Mouse (Mus musculus) hematopoietic multipotent progenitor cell, adult 10-12 weeks (in vitro differentiated cells): Measurements from ENCODE around the gene Pfkl. TPM values are rescaled to one million over a fixed set of nuclear protein-coding genes. Genes with fewer than 3 reads are reported as not detected.

Source experiments
- polyA plus RNA-seq: library from polyadenylated mRNA; stranded (reverse); fragments of >175 nt; gene quantifications from 2 replicates; pipeline ENCODE4 v1.2.3, GENCODE M21; 2012; ENCODE audit warnings: low replicate concordance

The Pfkl gene
- polyA plus RNA-seq: 39.0 and 77.3 TPM in 2 replicates

DNA sequence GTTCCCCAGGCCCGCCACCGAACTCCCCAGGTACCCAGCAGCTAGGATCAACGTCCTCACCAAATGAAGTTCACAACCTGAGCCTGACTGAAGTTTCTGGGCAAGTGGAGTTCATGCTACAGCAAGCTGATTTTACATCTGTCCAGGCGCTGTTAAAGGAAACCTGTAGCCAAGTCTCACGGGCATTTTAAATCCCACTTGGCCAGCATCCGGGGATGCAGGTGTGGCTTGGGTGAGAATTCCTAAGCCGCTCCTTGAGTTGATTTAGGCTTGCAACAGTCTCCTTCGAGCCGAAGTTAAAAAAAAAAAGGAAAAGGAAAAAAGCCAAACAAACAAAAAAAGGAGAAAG is at the start of gene Pfkl:
TSS of gene Pfkl (minus strand) at position 139 of the 349 bp plus-strand sequence.

DNA sequence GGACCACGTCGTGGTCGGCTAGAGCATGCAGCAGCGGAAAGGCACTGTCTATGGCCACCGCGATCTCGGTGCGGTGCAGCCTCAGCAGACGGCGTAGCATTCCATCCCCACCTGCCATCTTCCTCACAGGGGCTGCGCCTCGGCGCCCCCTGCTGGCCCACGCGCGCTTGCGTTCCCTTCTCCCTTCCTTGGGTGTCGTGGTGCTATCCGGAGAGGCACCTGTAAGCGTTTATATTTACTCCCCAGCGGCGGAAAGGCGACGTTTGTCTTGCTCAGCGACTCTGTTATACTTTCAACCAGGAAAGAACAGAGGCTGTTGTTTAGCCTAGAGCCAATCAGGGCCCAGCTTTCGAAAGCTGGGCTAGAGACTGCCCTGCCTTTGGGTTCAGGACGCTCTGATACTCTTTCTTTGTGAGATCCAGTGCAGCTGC is 33.5 kb upstream of the Pfkl start, which contains the start of gene Aire:
TSS of gene Aire (minus strand) at position 205 of the 431 bp plus-strand sequence.

DNA sequence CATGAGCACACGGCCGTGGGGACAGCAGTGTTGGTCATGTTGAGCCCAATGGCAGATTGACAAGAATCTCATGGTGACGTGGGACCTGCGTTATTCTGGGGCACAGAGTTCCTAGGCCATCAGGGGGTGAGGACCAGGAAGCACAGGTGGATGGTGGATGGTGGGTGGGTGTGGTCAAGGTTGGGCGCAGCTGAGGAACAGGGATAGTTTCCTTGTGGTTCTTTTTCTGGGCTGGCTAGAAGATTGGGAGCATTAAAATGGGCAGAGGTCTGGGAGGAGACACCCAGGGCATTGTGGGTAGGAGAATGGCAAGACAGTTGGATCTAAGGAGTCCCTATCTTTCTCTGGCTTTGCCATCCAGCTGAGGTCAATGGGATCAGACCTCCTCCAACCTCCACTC is 31.8 kb upstream of the Pfkl start, which contains the start of gene Dnmt3l:
TSS of gene Dnmt3l (plus strand) at position 301 of the 400 bp plus-strand sequence.

DNA sequence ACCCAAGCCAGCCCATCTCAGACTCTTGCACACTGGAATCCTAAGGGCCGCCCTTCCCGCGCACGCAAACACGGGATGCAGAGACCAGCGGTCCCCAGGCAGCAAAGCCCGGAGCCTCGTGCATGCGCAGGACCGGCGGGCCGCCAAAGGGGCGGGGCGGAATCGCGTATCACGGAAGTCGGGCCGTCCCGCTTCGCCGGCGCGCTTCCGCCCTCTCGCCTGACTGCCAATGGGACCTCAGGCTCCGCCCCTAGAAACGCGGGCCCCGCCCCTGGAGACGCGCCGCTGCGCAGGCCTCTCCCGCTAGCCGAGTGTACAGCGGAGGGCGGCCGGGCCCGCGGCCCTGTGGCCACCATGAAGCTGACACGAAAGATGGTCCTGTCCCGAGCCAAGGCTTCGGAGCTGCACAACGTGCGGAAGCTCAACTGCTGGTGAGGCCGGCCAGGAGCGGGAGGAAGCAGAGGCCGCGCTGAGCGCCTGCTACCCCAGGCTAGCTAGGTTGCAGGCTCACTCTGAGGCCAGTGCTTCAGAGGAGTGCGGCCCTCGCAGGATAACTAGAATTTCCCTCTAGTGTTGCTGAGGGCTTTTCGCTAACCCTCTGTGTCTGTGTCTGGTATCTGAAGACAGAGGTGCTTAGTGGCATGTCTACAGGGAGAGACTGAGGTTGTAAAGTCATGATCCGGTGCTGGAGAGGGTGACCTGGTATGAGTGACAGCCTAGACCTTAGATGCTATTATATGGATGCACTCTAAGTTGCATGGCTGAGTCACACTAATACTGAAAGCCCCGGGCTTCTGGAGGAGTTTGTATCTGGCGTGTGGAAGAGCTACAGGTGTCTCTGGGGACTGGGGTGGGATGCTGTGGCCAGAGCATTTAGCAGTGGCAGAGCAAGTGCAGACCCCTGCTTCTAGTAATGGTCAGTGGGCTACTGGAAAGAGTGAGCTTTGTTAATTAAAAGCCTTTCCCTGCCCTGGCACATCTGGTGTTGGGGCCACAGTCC is 31.2 kb downstream of the Pfkl start, which contains the start of gene 1810043G02Rik:
TSS of gene 1810043G02Rik (plus strand) at position 174 of the 1,000 bp plus-strand sequence.

DNA sequence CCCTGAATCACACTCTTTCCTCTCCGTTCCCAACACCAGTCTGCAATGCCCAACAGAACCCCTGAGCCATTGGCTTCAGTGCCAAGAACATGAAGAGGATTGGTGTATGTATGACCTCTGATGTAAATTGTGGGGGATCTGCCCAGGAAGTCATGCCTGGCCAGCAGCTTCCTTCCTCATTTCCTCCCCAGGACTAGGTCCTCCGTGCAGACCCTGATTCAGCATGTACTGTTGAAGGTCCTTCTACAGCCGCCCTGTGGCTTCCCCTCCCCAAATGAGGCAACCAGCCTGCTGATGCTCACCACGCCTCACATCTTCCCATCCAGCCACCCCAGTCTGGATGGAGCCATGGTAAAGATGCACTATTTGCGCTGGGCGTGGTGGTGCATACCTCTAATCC is 39.4 kb downstream of the Pfkl start, which contains the start of gene Trpm2:
TSS of gene Trpm2 (minus strand) at position 83 of the 400 bp plus-strand sequence.

Other genes with a start within 250 kb of the Pfkl start
- gene Gm3238, start 238.8 kb downstream of the Pfkl start, polyA plus RNA-seq: not detected in 2 replicates
- gene Gm7138, start 233.1 kb downstream of the Pfkl start, polyA plus RNA-seq: not detected in 2 replicates
- not detected in 2 replicates for gene Gm3250, start 227.5 kb downstream of the Pfkl start, polyA plus RNA-seq
- not detected in 2 replicates for gene Gm7137, start 221.9 kb downstream of the Pfkl start, polyA plus RNA-seq
- gene Gm9639, start 215.0 kb downstream of the Pfkl start, polyA plus RNA-seq: not detected in 2 replicates
- gene Gm19668, start 210.9 kb downstream of the Pfkl start, polyA plus RNA-seq: not detected in 2 replicates
- gene Gm9507, start 198.2 kb downstream of the Pfkl start, polyA plus RNA-seq: not detected in 2 replicates
- not detected in 2 replicates for gene Gm2696, start 195.4 kb downstream of the Pfkl start, polyA plus RNA-seq
- not detected in 2 replicates for gene Krtap10-4, start 183.0 kb downstream of the Pfkl start, polyA plus RNA-seq
- gene Krtap10-10, start 174.1 kb downstream of the Pfkl start, polyA plus RNA-seq: not detected in 2 replicates
- not detected in 2 replicates for gene Gm36176, start 163.3 kb downstream of the Pfkl start, polyA plus RNA-seq
- gene Gm10318, start 157.2 kb downstream of the Pfkl start, polyA plus RNA-seq: not detected in 2 replicates
- not detected in 2 replicates for gene Gm3285, start 148.1 kb downstream of the Pfkl start, polyA plus RNA-seq
- 0.25 and 0.51 TPM in 2 replicates for gene Lrrc3, start 107.5 kb downstream of the Pfkl start, polyA plus RNA-seq
- gene Trpm2, start 39.5 kb downstream of the Pfkl start, polyA plus RNA-seq: 16.4 and 23.4 TPM in 2 replicates
- 25.5 and 26.2 TPM in 2 replicates for gene 1810043G02Rik, start 31.6 kb downstream of the Pfkl start, polyA plus RNA-seq
- not detected in 2 replicates for gene Dnmt3l, start 31.9 kb upstream of the Pfkl start, polyA plus RNA-seq
- 3.1 and 8.2 TPM in 2 replicates for gene Aire, start 33.5 kb upstream of the Pfkl start, polyA plus RNA-seq
- gene Icosl, start 59.2 kb upstream of the Pfkl start, polyA plus RNA-seq: 18.7 and 146 TPM in 2 replicates
- 62.1 and 68.8 TPM in 2 replicates for gene D10Jhu81e, start 159.7 kb upstream of the Pfkl start, polyA plus RNA-seq
- gene Pwp2, start 175.1 kb upstream of the Pfkl start, polyA plus RNA-seq: 5.6 and 10.0 TPM in 2 replicates
- 53.7 and 141 TPM in 2 replicates for gene Trappc10, start 234.6 kb upstream of the Pfkl start, polyA plus RNA-seq